Mouse (Mus musculus) lung, embryonic 16.5 days (tissue): ENCODE measurements around the gene Unc119. TPM values are rescaled to one million over a fixed set of nuclear protein-coding genes. Genes with fewer than 3 reads are reported as not detected.

Experiments
- ATAC-seq: fragments of 200-750 bp; cut with Nextera tagmentation; 2 replicates; pipeline ENCODE4 v1.8.0; 2017; ENCODE audit warnings: low read depth, mild to moderate bottlenecking, moderate library complexity
- H3K27ac ChIP-seq: fragments of 300-500 bp; sonication (generic); 2 replicates; pipeline ENCODE4 v1.5.1; 2014; ENCODE audit warnings: mild to moderate bottlenecking, control low read depth, low read length
- H3K27me3 ChIP-seq: fragments of 300-500 bp; sonication (generic); 2 replicates; pipeline ENCODE4 v1.6.1; 2014; ENCODE audit warnings: low read depth, low read length, mixed read lengths; ENCODE audit not compliant: control insufficient read depth, insufficient read depth
- H3K36me3 ChIP-seq: fragments of 300-500 bp; sonication (generic); 2 replicates; pipeline ENCODE4 v1.6.1; 2014; ENCODE audit warnings: low read length; ENCODE audit not compliant: control insufficient read depth, insufficient read depth
- H3K4me1 ChIP-seq: fragments of 300-500 bp; sonication (generic); replicated peaks from 2 replicates; pipeline ENCODE4 v1.6.1; 2014; ENCODE audit warnings: low read length, mixed read lengths; ENCODE audit not compliant: control insufficient read depth, insufficient read depth
- H3K4me2 ChIP-seq: fragments of 300-500 bp; sonication (generic); 2 replicates; pipeline ENCODE4 v1.6.1; 2014; ENCODE audit warnings: low read depth, low read length, control low read depth
- H3K4me3 ChIP-seq: fragments of 300-500 bp; sonication (generic); 2 replicates; pipeline ENCODE4 v1.5.1; 2014; ENCODE audit warnings: mild to moderate bottlenecking, low read length, control low read depth
- H3K9ac ChIP-seq: fragments of 300-500 bp; sonication (generic); 2 replicates; pipeline ENCODE4 v1.6.1; 2014; ENCODE audit warnings: low read length, control low read depth
- H3K9me3 ChIP-seq: fragments of 300-500 bp; sonication (generic); 2 replicates; pipeline ENCODE4 v1.6.1; 2016; ENCODE audit warnings: low read length; ENCODE audit not compliant: control insufficient read depth
- WGBS: fragments of 180-500 bp; shearing (Covaris S2); extraction: QIAGEN DNeasy Blood & Tissue Kit; methylation state at CpG from one replicate; pipeline ENCODE4 v1.1.7; 2014; 5-methylcytosine and 5-hydroxymethylcytosine counted together
- polyA plus RNA-seq: library from polyadenylated mRNA; unstranded; fragments of >200 nt; fragmentation: Nextera tagmentation; extraction: Ambion mirVana; gene quantifications from 2 replicates; pipeline ENCODE4 v1.2.1, GENCODE M21; 2015

Unc119 gene
- polyA plus RNA-seq, 1 experiment from 2014 or later, result 26.6 TPM

- peak; percentile 59; the same call in 1 of the 2 replicates for ATAC-seq
Measured at GRCm38 (mm10) chr11:78377549-78378159, 34.4 kb downstream of the Unc119 start.

DNA sequence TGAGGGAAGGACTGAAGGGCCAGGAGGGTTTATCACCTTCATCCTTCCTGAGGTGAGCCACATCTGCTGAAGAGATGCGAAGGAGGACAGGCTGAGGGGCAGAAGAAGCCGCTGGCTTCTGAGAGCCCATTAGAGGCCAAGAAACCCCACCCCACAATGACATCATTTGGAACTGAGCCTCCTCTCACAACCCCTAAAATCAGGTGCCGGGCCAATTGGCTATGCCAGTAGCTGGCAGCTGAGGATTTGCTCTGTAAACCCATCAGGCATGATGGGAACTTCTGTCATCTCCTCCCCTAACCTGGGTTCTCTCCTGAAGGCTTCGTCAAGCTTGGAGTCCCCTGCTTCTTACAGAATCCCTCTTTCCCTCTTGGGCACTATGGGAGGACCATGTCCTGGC lies 37.1 kb downstream of the Unc119 start:
- no peaks in the 10 kb centered on the region for H3K27me3 ChIP-seq
- no peak overlapping the region for H3K4me2 ChIP-seq
- no peaks in the 10 kb centered on the region for H3K4me1 ChIP-seq
- H3K9ac ChIP-seq, result no peak overlapping the region
- H3K4me3 ChIP-seq, result no peak overlapping the region
- no peak overlapping the region for H3K27ac ChIP-seq
- ATAC-seq, result no peak
- no peaks in the 10 kb centered on the region for H3K36me3 ChIP-seq
- H3K9me3 ChIP-seq, result no peaks in the 10 kb centered on the region
- 64% methylated on average over 4 of the region's 4 CpGs for WGBS

More at GRCm38 (mm10) chr11:78377549-78378159, 34.4 kb downstream of the Unc119 start:
- H3K4me2 ChIP-seq, result no peak overlapping the region
- no peak overlapping the region for H3K27ac ChIP-seq
- H3K4me3 ChIP-seq, result no peak overlapping the region
- H3K9ac ChIP-seq, result no peak overlapping the region
- H3K9me3 ChIP-seq, result no peaks in the 10 kb centered on the region
- no peaks in the 10 kb centered on the region for H3K36me3 ChIP-seq
- H3K27me3 ChIP-seq, result no peaks in the 10 kb centered on the region
- no peaks in the 10 kb centered on the region for H3K4me1 ChIP-seq
- WGBS, result 27% methylated on average over 10 of the region's 12 CpGs

- Histone ChIP-seq H3K4me1 (no peaks in the 10 kb centered on the region), H3K9ac (no peak overlapping the region), H3K9me3 (no peaks in the 10 kb centered on the region), H3K27me3 (no peaks in the 10 kb centered on the region), H3K4me3 (no peak overlapping the region), H3K36me3 (no peaks in the 10 kb centered on the region), H3K27ac (no peak overlapping the region), H3K4me2 (no peak overlapping the region)
- 73% methylated on average over 3 of the region's 3 CpGs for WGBS
- ATAC-seq, result no peak
Measured at GRCm38 (mm10) chr11:78380996-78381395, 37.7 kb downstream of the Unc119 start.

DNA sequence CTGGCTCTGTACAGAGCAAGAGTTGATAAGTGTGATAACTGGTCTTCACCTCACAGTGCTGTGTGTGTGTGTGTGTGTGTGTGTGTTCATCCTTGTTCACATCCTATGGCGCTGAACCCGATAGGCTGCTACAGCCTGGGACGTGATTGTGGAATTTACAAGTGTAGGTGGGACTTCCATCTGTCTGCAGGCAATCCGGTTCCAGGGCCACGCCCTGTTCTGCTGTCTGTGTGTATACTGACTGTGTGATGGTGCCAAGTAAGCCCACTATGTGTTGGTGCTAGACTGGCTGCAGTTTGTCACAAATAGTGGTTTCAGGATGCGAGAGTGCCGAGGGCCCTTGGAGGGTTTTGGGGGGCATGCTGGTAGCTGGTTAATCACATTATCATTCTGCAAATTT lies 39.0 kb downstream of the Unc119 start:
- no peaks in the 10 kb centered on the region for H3K4me1 ChIP-seq
- H3K9me3 ChIP-seq, result no peaks in the 10 kb centered on the region
- WGBS, result 71% methylated on average over 7 of the region's 7 CpGs
- no peak overlapping the region for H3K4me2 ChIP-seq
- no peaks in the 10 kb centered on the region for H3K36me3 ChIP-seq
- H3K9ac ChIP-seq, result no peak overlapping the region
- ATAC-seq, result no peak
- H3K27ac ChIP-seq, result no peak overlapping the region
- no peaks in the 10 kb centered on the region for H3K27me3 ChIP-seq
- no peak overlapping the region for H3K4me3 ChIP-seq

GRCm38 (mm10) chr11:78382701-78383100 lies 39.4 kb downstream of the Unc119 start:
- Histone ChIP-seq H3K9me3 (no peaks in the 10 kb centered on the region), H3K4me2 (no peak overlapping the region), H3K36me3 (no peaks in the 10 kb centered on the region), H3K4me3 (no peak overlapping the region), H3K27ac (no peak overlapping the region), H3K9ac (no peak overlapping the region), H3K4me1 (no peaks in the 10 kb centered on the region), H3K27me3 (no peaks in the 10 kb centered on the region)
- no peak for ATAC-seq
- WGBS, result 26% methylated on average over 5 of the region's 5 CpGs

DNA sequence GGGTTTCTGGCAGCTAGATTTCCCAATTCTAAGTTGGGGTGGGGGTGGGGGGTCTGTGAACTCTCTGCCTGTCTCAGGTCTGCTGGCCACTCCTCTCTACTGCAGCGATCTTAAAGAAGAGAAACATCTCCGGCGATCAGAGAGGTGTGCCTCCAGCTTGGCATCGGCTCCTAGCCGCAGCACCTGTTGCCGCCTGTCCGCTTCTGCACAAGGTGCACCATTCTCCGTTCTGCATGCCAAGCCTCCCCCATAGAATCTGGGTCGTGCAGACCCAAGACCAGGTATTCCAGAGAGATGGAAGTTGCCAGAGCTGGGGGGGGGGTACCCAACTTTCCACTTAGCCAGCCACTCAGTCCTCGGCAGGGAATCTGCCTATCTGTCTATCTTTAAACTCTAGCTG lies 42.5 kb downstream of the Unc119 start:
- Histone ChIP-seq H3K27ac (no peak overlapping the region), H3K27me3 (no peaks in the 10 kb centered on the region), H3K4me2 (no peak overlapping the region), H3K9me3 (no peaks in the 10 kb centered on the region), H3K4me3 (no peak overlapping the region), H3K9ac (no peak overlapping the region), H3K4me1 (no peaks in the 10 kb centered on the region), H3K36me3 (no peaks in the 10 kb centered on the region)
- ATAC-seq, result no peak
- WGBS, result 81% methylated on average over 10 of the region's 10 CpGs

DNA sequence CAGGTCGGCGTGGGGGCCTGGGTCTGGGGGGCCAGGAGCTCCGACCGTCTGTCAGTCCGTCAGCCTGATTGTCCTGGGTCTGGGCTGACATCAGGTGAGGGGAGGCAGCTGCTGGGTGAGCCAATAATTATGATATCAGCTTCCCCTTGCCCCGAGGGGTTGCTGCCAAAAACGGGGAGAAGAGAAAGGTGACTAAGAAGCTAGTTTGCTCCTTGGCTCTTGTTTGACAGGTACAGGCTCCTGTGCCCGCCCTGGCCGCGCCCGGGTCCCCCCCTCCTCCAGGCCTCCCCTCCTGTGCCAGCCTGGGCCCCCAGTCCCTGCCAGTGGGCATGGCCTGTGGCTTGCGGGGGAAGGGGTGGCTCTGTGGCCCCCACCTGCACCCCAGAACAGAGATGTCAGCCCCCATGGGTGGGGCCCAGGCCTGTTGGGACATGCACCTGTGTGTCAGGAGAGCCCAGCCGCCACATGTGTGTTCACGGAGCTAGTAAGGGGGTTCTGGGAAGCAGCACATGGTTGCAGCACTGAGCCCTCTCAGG lies 43.3 kb downstream of the Unc119 start, which contains the start of gene Foxn1:
Foxn1 (minus strand) TSS at position 51 of the 536 bp plus-strand sequence.
- Histone ChIP-seq H3K9me3 (no peaks in the 10 kb centered on the region), H3K4me3 (no peak within 1 kb of the TSS), H3K36me3 (no peaks in the 10 kb centered on the region), H3K4me2 (no peak within 1 kb of the TSS), H3K27me3 (no peaks in the 10 kb centered on the region), H3K9ac (no peak within 1 kb of the TSS), H3K4me1 (no peaks in the 10 kb centered on the region), H3K27ac (no peak within 1 kb of the TSS)
- WGBS, result 76% methylated on average over 14 of the region's 14 CpGs
- no peak for ATAC-seq

DNA sequence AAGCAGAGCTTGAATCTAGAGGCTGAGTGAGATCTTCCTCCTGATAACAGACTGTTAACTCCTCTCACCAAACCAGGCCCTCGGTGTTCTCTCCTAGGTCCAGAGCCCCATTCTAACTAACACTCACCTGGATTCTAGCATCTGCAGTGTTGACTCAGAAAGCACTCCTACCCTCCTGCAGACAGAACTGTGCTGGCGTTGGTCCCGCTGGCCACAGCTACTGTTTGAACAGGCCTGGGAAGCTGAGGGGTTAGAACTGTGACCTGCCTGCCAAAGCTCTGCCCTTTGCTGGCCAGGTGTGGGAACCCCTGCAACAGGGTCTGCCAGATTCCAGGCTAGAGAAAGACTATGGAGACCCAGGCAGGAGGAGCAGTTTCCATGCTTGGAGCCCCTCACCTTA lies 49.4 kb downstream of the Unc119 start:
- Histone ChIP-seq H3K9me3 (no peaks in the 10 kb centered on the region), H3K27ac (peak overlapping the region; percentile 44), H3K36me3 (no peaks in the 10 kb centered on the region), H3K4me2 (no peak overlapping the region), H3K9ac (no peak overlapping the region), H3K4me1 (no peaks in the 10 kb centered on the region; the same call in 1 of the 2 replicates), H3K27me3 (no peaks in the 10 kb centered on the region), H3K4me3 (no peak overlapping the region)
- WGBS, result 55% methylated on average over 3 of the region's 3 CpGs
- ATAC-seq, result peak; percentile 64; the same call in 1 of the 2 replicates

DNA sequence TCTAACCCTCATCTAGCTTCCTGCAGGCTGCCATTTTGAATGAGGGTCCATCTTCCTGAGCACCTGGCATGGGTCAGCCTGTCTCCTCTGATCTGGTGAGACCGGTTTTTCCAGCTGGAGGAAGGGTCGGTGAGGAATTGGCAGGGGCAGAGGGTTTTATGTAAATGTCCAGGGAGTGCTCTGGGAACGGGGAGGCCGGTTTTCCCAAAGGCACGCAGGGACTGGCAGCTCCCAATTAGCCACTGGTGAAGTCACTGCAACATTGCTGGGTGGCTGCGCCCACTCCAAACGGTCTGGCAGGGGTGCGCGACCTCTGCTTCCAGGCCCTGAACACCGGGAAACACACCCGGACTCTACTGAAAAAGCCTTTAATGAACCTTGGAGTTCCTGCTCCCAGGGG lies 53.7 kb downstream of the Unc119 start:
- ATAC-seq, result peak; percentile 32; the same call in 1 of the 2 replicates

More for the DNA sequence above, 53.7 kb downstream of the Unc119 start:
- no peak overlapping the region for H3K4me3 ChIP-seq
- H3K9ac ChIP-seq, result no peak overlapping the region
- peak overlapping the region; percentile 26 for H3K27ac ChIP-seq
- peak overlapping the region; percentile 31; the same call in 1 of the 2 replicates for H3K4me2 ChIP-seq
- no peaks in the 10 kb centered on the region for H3K27me3 ChIP-seq
- H3K4me1 ChIP-seq, result no peaks in the 10 kb centered on the region; the same call in 1 of the 2 replicates
- H3K9me3 ChIP-seq, result no peaks in the 10 kb centered on the region
- 36% methylated on average over 11 of the region's 11 CpGs for WGBS
- no peaks in the 10 kb centered on the region for H3K36me3 ChIP-seq
